Mouse (Mus musculus): Measurements from ENCODE around the gene Ttll3.

DNA sequence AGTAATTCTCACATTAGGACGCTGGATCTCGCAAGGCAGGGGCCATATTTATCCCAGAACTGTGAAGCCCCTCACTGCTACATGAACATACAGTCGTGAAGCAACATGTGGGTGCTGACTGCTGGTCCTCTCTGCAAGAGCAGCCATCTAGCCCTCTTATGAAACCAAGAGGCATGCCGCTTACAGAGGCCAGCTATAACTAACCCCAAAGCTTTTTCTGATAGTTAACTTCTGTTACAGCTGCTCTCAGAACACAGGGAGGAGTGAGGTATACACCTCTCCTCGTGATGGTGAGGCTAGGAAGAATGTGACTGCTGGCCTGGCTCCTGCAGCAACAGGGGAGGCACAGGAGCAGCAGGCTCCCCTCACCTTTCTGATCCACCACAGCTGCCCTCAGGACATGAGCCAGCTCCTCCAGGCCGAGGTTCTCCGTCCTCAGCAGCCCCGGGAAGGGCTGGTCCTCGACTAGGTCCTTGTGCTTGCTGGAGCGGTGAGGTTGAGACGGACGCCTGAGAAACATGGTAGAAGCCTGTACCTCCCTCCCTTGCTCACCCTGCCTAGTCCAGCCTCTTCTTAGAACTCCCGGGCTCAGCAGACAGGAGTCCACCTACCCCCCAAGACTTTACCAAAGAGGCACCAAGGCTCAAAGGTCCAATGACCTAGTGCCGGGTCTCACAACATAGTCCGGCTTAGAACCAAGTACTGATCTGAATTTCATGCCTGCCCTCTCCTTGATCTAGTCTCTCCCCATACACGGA, 29.6 kb downstream of the Ttll3 start:
- TF ChIP-seq CTCF (IDR thresholded peaks at IDR 0.05; ENCODE audit: low read depth, low read length) (no peak), POLR2A (IDR thresholded peaks at IDR 0.05; ENCODE audit: insufficient read depth, low read length) (no peak), EP300 (IDR thresholded peaks at IDR 0.05; ENCODE audit: insufficient read depth, low read depth, low read length) (no peak)

All from ES-Bruce4 (cell line).